Mouse (Mus musculus) hindbrain, embryonic 16.5 days (tissue): ENCODE data around the gene Cdkn2aip. TPM values are rescaled to one million over a fixed set of nuclear protein-coding genes. Genes with fewer than 3 reads are reported as not detected.
A peak's percentile ranks its signal among the peaks of the same experiment; 100 is the strongest.

Source experiments
- ATAC-seq: fragments of 200-750 bp; cut with Nextera tagmentation; 2 replicates; pipeline ENCODE4 v1.8.0; 2017; ENCODE audit warnings: moderate TSS enrichment, moderate library complexity
- H3K27ac ChIP-seq: fragments of 300-500 bp; sonication (generic); 2 replicates; pipeline ENCODE4 v1.5.1; 2014; ENCODE audit warnings: low read depth, mild to moderate bottlenecking, control low read depth, low read length, moderate library complexity
- H3K27me3 ChIP-seq: fragments of 300-500 bp; sonication (generic); replicated peaks from 2 replicates; pipeline ENCODE4 v1.6.1; 2014; ENCODE audit warnings: low read length; ENCODE audit not compliant: control insufficient read depth, insufficient read depth
- H3K36me3 ChIP-seq: fragments of 300-500 bp; sonication (generic); 2 replicates; pipeline ENCODE4 v1.6.1; 2014; ENCODE audit warnings: mild to moderate bottlenecking, low read length, moderate library complexity, mixed read lengths; ENCODE audit not compliant: control insufficient read depth, insufficient read depth
- H3K4me1 ChIP-seq: fragments of 300-500 bp; sonication (generic); 2 replicates; pipeline ENCODE4 v1.6.1; 2014; ENCODE audit warnings: low read depth, low read length; ENCODE audit not compliant: control insufficient read depth, insufficient read depth
- H3K4me2 ChIP-seq: fragments of 300-500 bp; sonication (generic); 2 replicates; pipeline ENCODE4 v1.6.1; 2014; ENCODE audit warnings: mild to moderate bottlenecking, low read length, control low read depth, moderate library complexity
- H3K4me3 ChIP-seq: fragments of 300-500 bp; sonication (generic); 2 replicates; pipeline ENCODE4 v1.5.1; 2014; ENCODE audit warnings: mild to moderate bottlenecking, low read length, control low read depth, moderate library complexity
- H3K9ac ChIP-seq: fragments of 300-500 bp; sonication (generic); 2 replicates; pipeline ENCODE4 v1.6.1; 2014; ENCODE audit warnings: low read depth, mild to moderate bottlenecking, control low read depth, low read length, moderate library complexity
- H3K9me3 ChIP-seq: fragments of 300-500 bp; sonication (generic); 2 replicates; pipeline ENCODE4 v1.6.1; 2014; ENCODE audit warnings: mild to moderate bottlenecking, low read length, moderate library complexity; ENCODE audit not compliant: control insufficient read depth
- WGBS: fragments of 180-500 bp; shearing (Covaris S2); extraction: QIAGEN DNeasy Blood & Tissue Kit; methylation state at CpG from one replicate; pipeline ENCODE4 v1.1.7; 2014; 5-methylcytosine and 5-hydroxymethylcytosine counted together
- polyA plus RNA-seq: library from polyadenylated mRNA; unstranded; fragments of >200 nt; fragmentation: Nextera tagmentation; extraction: Ambion mirVana; gene quantifications from 2 replicates; pipeline ENCODE4 v1.2.1, GENCODE M21; 2015

Cdkn2aip gene
- polyA plus RNA-seq, 1 experiment from 2014 or later = 24.7 TPM

DNA sequence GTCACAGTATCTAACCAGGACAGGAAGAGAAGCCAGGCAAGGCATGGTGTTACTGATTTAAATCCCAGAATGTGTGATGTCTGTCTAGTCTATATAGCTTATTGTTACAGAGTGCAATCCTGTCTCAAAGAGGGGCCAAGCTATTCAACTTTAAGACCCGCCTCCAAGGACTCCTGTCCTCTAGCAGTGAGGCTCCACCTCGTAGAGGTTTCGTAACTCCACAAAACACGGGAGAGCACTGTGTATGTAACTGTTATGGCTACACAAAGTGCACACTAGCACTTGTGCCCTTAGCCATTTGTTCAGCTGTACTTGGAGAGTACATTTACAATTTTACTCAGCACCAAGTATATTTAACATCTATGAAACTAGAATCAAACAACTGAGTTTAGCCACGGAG, 5.6 kb downstream of the Cdkn2aip start:
- H3K27me3 ChIP-seq = no peaks in the 10 kb centered on the region
- no peak for ATAC-seq
- peaks cover 33% of the 10 kb centered on the region for H3K36me3 ChIP-seq
- H3K4me3 ChIP-seq = no peak overlapping the region
- WGBS = 79% methylated on average over 5 of the region's 5 CpGs
- H3K4me2 ChIP-seq = no peak overlapping the region
- no peaks in the 10 kb centered on the region for H3K9me3 ChIP-seq
- H3K9ac ChIP-seq = no peak overlapping the region
- H3K4me1 ChIP-seq = peaks cover 10% of the 10 kb centered on the region
- H3K27ac ChIP-seq = no peak overlapping the region

DNA sequence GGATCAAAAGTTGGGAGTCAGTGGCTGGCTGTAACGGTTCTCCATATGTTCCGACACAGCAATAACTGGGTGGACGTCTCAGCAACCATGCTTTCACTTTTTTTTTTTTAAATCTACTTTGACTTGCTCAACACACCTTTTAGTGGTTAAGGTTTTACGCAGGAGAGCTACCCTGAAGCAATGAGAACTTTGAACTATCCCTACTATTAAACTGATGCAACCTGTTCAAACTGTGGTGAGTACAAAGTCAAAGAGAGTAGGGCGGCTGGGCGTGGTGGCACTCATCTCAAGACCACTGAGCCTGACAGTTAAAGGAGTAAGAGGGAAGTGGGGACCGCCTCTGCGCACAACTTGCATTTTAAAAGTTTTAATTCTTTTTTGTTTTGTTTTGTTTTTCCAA, 7.0 kb downstream of the Cdkn2aip start:
- H3K9ac ChIP-seq = no peak overlapping the region
- H3K27ac ChIP-seq = no peak overlapping the region
- no peak for ATAC-seq
- 97% methylated on average over 8 of the region's 8 CpGs for WGBS
- H3K4me2 ChIP-seq = no peak overlapping the region
- H3K27me3 ChIP-seq = no peaks in the 10 kb centered on the region
- H3K9me3 ChIP-seq = no peaks in the 10 kb centered on the region
- peaks cover 2% of the 10 kb centered on the region; the same call in 1 of the 2 replicates for H3K4me1 ChIP-seq
- H3K36me3 ChIP-seq = peaks cover 30% of the 10 kb centered on the region
- no peak overlapping the region for H3K4me3 ChIP-seq

DNA sequence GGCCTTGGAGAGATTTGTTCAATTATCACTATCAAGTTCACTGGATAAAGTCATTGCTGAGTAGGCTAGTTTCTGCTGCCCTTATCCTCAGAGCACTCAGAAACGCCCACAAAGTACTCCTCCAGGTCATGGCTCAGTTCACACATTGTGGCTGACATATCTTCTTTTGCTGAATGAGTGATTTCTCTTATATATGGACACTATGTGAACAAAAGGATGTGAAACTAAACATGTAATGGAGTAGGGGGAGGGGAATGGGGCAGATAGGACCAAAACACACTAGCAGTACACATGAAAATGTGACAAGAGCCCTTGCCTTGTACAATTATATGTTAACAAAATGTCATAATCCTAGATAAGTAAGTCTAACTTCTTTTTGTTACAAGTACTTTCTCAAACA, 11.4 kb downstream of the Cdkn2aip start:
- Histone ChIP-seq H3K4me1 (no peaks in the 10 kb centered on the region), H3K36me3 (peaks cover 7% of the 10 kb centered on the region; the same call in 1 of the 2 replicates), H3K9me3 (peaks cover 5% of the 10 kb centered on the region; the same call in 1 of the 2 replicates), H3K27me3 (no peaks in the 10 kb centered on the region), H3K4me2 (no peak overlapping the region), H3K9ac (no peak overlapping the region), H3K27ac (no peak overlapping the region), H3K4me3 (no peak overlapping the region)
- 45% methylated on average over 1 of the region's 1 CpGs for WGBS
- no peak for ATAC-seq

DNA sequence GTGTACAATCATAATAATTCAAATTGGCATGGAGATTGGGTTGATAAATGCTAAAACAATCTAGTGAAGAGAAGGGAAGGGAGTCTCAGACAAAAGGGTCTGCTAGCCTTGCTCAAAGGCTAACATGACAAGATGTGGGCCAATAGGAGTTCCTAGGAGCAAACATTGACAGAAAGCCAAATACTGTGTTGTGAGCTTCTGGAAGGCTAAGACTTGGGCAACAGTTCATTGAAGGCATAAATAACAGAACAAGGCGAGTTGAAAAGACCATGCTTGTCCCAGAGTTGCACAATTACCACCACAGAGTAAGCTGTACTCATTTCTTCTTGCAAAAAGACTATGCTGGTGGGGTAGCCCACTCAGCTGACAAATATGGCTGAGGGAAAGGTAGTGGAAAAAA, 16.0 kb downstream of the Cdkn2aip start:
- no peaks in the 10 kb centered on the region for H3K27me3 ChIP-seq
- ATAC-seq = no peak
- H3K36me3 ChIP-seq = no peaks in the 10 kb centered on the region
- no peak overlapping the region for H3K4me3 ChIP-seq
- 56% methylated on average over 1 of the region's 1 CpGs for WGBS
- no peak overlapping the region for H3K27ac ChIP-seq
- no peak overlapping the region for H3K9ac ChIP-seq
- peaks cover 5% of the 10 kb centered on the region; the same call in 1 of the 2 replicates for H3K9me3 ChIP-seq
- no peaks in the 10 kb centered on the region for H3K4me1 ChIP-seq
- H3K4me2 ChIP-seq = no peak overlapping the region

DNA sequence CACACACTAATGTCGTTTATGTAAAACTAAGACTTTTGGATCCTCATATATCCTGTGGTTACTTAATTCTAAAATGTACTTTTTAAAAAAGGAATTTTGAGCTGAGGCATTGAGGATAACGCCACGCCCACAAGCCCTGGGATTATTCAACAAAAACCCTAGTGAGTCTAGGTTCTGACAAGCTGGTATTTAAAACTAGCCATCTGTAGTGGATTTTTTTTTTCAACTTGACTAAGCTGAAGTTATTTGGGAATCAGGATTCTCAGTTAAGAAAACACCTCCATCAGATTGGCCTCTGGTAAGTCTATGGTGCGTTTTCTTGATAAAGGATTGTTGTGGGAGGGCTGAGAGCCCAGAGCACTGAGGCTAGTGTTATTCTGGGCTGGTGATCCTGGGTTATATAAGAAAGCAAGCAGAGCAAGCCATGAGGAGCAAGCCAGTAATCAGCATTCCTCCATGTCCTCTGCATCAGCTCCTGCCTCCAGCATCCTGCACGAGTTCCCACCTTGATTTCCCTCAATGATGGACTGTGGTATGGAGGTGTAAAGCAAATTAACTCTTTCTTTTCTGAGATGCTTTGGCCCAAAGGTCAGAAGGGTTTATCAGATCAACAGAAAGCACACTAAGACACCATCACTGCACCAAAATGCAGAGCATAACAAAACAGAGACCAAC, 18.2 kb downstream of the Cdkn2aip start:
- Histone ChIP-seq H3K4me3 (no peak overlapping the region), H3K9ac (no peak overlapping the region), H3K36me3 (no peaks in the 10 kb centered on the region), H3K27ac (no peak overlapping the region), H3K4me1 (0 out of 2 replicates have a peak, but pooled peaks cover 5% of the 10 kb centered on the region), H3K27me3 (no peaks in the 10 kb centered on the region), H3K9me3 (no peaks in the 10 kb centered on the region), H3K4me2 (no peak overlapping the region)
- WGBS = 87% methylated on average over 5 of the region's 5 CpGs
- no peak for ATAC-seq

DNA sequence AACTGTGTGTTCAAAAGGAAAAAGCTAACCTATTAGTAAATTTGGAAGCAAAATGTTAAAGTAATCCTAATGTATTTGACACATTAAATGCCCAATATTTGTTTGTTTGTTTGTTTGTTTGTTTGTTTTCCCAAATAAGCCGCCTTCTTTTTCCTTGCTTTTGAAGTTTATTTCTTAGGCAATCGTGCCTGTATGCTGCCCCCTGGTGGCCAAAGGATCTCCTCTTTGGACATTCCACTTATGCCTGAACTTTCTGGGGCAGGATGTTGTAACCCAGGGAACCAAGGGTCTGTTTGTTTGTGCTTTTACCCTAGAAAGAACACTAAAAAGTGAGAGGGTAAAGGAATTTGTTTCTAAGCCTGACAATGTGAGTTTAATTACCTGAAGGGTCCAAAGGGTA, 20.6 kb downstream of the Cdkn2aip start:
- no peak overlapping the region for H3K27ac ChIP-seq
- no peak for ATAC-seq
- H3K4me3 ChIP-seq = no peak overlapping the region
- no peak overlapping the region for H3K9ac ChIP-seq
- no peaks in the 10 kb centered on the region for H3K27me3 ChIP-seq
- H3K36me3 ChIP-seq = no peaks in the 10 kb centered on the region
- H3K4me2 ChIP-seq = no peak overlapping the region
- 0 out of 2 replicates have a peak, but pooled peaks cover 5% of the 10 kb centered on the region for H3K4me1 ChIP-seq
- H3K9me3 ChIP-seq = no peaks in the 10 kb centered on the region
- 10% methylated on average over 2 of the region's 2 CpGs for WGBS

DNA sequence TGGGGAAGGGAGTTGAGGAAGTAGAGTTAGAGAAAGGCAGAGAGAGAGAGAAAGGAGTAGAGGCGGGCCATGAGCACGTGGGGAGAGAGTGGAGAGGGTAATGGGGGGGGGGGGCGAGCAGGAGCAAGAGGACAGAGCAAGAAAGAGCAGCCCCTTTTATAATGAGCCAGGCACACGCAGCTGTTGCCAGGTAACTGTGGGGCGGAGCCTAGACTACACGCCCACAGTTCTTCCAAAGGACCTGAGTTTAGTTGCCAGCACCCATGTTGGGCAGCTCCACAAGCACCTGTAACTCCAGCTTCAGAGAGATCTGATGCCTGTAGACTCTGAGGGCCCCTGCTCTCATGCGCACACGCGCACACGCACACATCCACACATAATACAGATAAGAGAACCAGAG, 21.9 kb downstream of the Cdkn2aip start:
- Histone ChIP-seq H3K36me3 (no peaks in the 10 kb centered on the region), H3K4me1 (0 out of 2 replicates have a peak, but pooled peaks cover 5% of the 10 kb centered on the region), H3K27ac (no peak overlapping the region), H3K9me3 (no peaks in the 10 kb centered on the region), H3K4me3 (no peak overlapping the region), H3K27me3 (no peaks in the 10 kb centered on the region), H3K9ac (no peak overlapping the region), H3K4me2 (no peak overlapping the region)
- no peak for ATAC-seq
- 75% methylated on average over 9 of the region's 10 CpGs for whole genome bisulfite sequencing

DNA sequence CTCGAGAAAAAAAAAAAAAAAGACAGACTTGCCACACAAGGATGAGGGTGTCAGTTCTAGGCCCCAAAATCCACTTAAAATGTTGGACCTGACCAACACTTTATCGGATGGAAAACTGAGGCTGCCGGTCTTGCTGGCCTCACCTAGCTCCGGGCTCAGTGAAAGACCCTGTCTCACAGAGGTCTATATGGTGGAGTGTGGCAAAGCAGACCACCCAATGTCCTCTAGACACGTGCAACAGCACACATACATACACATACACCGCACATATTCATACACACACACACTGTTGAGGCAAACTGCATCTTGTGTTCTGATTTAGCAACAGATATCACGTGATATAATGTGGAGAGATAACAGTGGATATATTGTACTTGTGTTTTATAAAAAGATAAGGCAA, 22.4 kb downstream of the Cdkn2aip start:
- Histone ChIP-seq H3K27ac (no peak overlapping the region), H3K4me2 (no peak overlapping the region), H3K9ac (no peak overlapping the region; the same call in 1 of the 2 replicates), H3K4me3 (no peak overlapping the region), H3K36me3 (no peaks in the 10 kb centered on the region), H3K9me3 (no peaks in the 10 kb centered on the region), H3K27me3 (no peaks in the 10 kb centered on the region), H3K4me1 (0 out of 2 replicates have a peak, but pooled peaks cover 5% of the 10 kb centered on the region)
- WGBS = 43% methylated on average over 7 of the region's 7 CpGs
- ATAC-seq = no peak

DNA sequence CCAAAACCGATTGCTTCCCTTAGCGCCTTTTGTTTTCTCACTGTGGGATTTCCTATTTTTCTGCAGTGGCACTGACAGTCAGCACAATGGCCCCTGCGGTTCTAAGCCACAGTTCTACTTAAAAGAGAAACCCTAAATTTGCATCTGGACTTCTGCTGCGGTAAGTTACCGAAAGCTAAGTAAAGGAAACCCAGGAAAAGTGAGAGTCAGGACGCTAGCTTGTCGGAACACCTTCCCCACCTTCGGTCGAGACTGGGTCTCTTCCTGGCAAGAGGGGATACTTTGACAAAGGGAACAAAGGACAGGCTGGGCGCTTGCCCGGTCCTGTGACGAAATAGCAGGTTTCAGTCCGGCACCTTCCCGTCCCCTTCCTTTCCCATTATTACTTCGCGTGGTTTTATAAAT, 23.1 kb downstream of the Cdkn2aip start:
- H3K9ac ChIP-seq = no peak overlapping the region
- ATAC-seq = no peak
- WGBS = 2% methylated on average over 16 of the region's 16 CpGs

More for the DNA sequence above, 23.1 kb downstream of the Cdkn2aip start:
- Histone ChIP-seq H3K27ac (no peak overlapping the region), H3K4me1 (0 out of 2 replicates have a peak, but pooled peaks cover 5% of the 10 kb centered on the region), H3K27me3 (no peaks in the 10 kb centered on the region), H3K9me3 (no peaks in the 10 kb centered on the region), H3K36me3 (no peaks in the 10 kb centered on the region), H3K4me3 (peak overlapping the region; percentile 21), H3K4me2 (peak overlapping the region; percentile 48)
